Comparison of ENCODE assay signal across 28 mouse cellular contexts in genomic region chr1:33843823-33844222, GRCm38 (mm10). TPM values are rescaled to one million over a fixed set of nuclear protein-coding genes. Genes with fewer than 3 reads are reported as not detected.
DNase-seq lines count a peak whose midpoint lies in the region; ATAC-seq and TF ChIP-seq lines count a peak whose summit lies in the region.
"Had no signal": no experiment of that assay in that cellular context is flagged by ENCODE, and none has a peak within 500 bp of the region (broad histone marks: within the 10 kb centered on the region; RNA-seq: fewer than 3 reads in every experiment).

No protein-coding gene starts in this region.

- no peaks in the 10 kb centered on the region for H3K4me1 ChIP-seq in forebrain, embryonic 14.5 days (ENCODE audit: control insufficient read depth, insufficient read depth, low read length)
- no peaks in the 10 kb centered on the region for H3K4me1 ChIP-seq in forebrain, embryonic 11.5 days (replicated peaks; ENCODE audit: control insufficient read depth, insufficient read depth, low read length)
- no peaks in the 10 kb centered on the region for H3K4me1 ChIP-seq in hindbrain, postnatal 0 days (ENCODE audit: insufficient read depth, low read length)
- H3K4me1 ChIP-seq in hindbrain, embryonic 11.5 days (replicated peaks; ENCODE audit: control insufficient read depth, insufficient read depth, low read length) = no peaks in the 10 kb centered on the region
- no peaks in the 10 kb centered on the region for H3K4me1 ChIP-seq in forebrain, postnatal 0 days (ENCODE audit: insufficient read depth)
- H3K4me1 ChIP-seq: embryonic facial prominence, embryonic 12.5 days; embryonic facial prominence, embryonic 15.5 days; hindbrain, embryonic 13.5 days had no signal

- H3K27me3 ChIP-seq in forebrain, embryonic 14.5 days (replicated peaks; ENCODE audit: control insufficient read depth, insufficient read depth, low read length) = no peaks in the 10 kb centered on the region
- no peaks in the 10 kb centered on the region for H3K27me3 ChIP-seq in forebrain, embryonic 11.5 days (ENCODE audit: control insufficient read depth, insufficient read depth, low read length)
- no peaks in the 10 kb centered on the region for H3K27me3 ChIP-seq in hindbrain, postnatal 0 days (ENCODE audit: insufficient read depth, low read length)
- H3K27me3 ChIP-seq in hindbrain, embryonic 11.5 days (ENCODE audit: control insufficient read depth, insufficient read depth, low read length) = no peaks in the 10 kb centered on the region
- H3K27me3 ChIP-seq in forebrain, postnatal 0 days (ENCODE audit: insufficient read depth, low read length) = no peaks in the 10 kb centered on the region
- H3K27me3 ChIP-seq: CH12.LX; embryonic facial prominence, embryonic 12.5 days; embryonic facial prominence, embryonic 15.5 days; hindbrain, embryonic 13.5 days; Patski had no signal

- peak; percentile 84 for ATAC-seq in forebrain, embryonic 14.5 days
- no peak for ATAC-seq in forebrain, embryonic 11.5 days (replicated peaks; ENCODE audit: low FRiP score)
- no peak for ATAC-seq in hindbrain, postnatal 0 days
- ATAC-seq in hindbrain, embryonic 11.5 days (ENCODE audit: low FRiP score) = no peak
- ATAC-seq in forebrain, postnatal 0 days = no peak
- ATAC-seq: hindbrain, embryonic 16.5 days; inflammation-experienced regulatory T-cells, adult 6 months; intestine, embryonic 16.5 days; Patski had no signal

- H3K4me3 ChIP-seq in forebrain, embryonic 14.5 days (ENCODE audit: low read depth, low read length) = no peak overlapping the region
- no peak overlapping the region for H3K4me3 ChIP-seq in forebrain, embryonic 11.5 days (ENCODE audit: low read depth, low read length)
- no peak overlapping the region for H3K4me3 ChIP-seq in hindbrain, postnatal 0 days (ENCODE audit: low read length)
- no peak overlapping the region for H3K4me3 ChIP-seq in hindbrain, embryonic 11.5 days (ENCODE audit: low read depth, low read length)
- no peak overlapping the region for H3K4me3 ChIP-seq in forebrain, postnatal 0 days (ENCODE audit: low read depth, low read length)
- H3K4me3 ChIP-seq: embryonic facial prominence, embryonic 12.5 days; embryonic facial prominence, embryonic 15.5 days; gastrocnemius, adult 2 months; heart, adult 2 months; hindbrain, embryonic 13.5 days had no signal

- no peak for TF ChIP-seq CTCF in hindbrain, postnatal 0 days (IDR thresholded peaks at IDR 0.05; ENCODE audit: low read depth)
- no peak for TF ChIP-seq CTCF in forebrain, postnatal 0 days (IDR thresholded peaks at IDR 0.05; ENCODE audit: low read depth)

- peak; percentile 64 for DNase-seq in forebrain, embryonic 14.5 days (ENCODE audit: low spot score)
- no peak for DNase-seq in forebrain, embryonic 11.5 days (ENCODE audit: low spot score)
- peak; percentile 8 for DNase-seq in hindbrain, postnatal 0 days (ENCODE audit: low spot score)
- no peak for DNase-seq in hindbrain, embryonic 11.5 days (ENCODE audit: low spot score)
- peak; percentile 19 for DNase-seq in testis, postnatal 14 days (ENCODE audit: low spot score)
- no peak for DNase-seq in testis, postnatal 10 days (ENCODE audit: low spot score)
- peak; percentile 8 for DNase-seq in forebrain, postnatal 0 days
- DNase-seq in cerebellum, adult 9-10 months = no peak
- DNase-seq: adrenal gland, postnatal 10 days; adrenal gland, postnatal 36 days; B cell, adult 2 months; cerebellum, adult 11-12 months; cerebellum, adult 8-10 months; gastrocnemius, adult 2 months; gastrocnemius, postnatal 14 days; heart, adult 2 months; kidney, adult 18-20 months; kidney, adult 9 months had no signal

- H3K4me2 ChIP-seq in forebrain, embryonic 14.5 days (ENCODE audit: low read length) = no peak overlapping the region
- H3K4me2 ChIP-seq in forebrain, embryonic 11.5 days (ENCODE audit: low read depth, low read length, severe bottlenecking) = no peak overlapping the region
- no peak overlapping the region for H3K4me2 ChIP-seq in hindbrain, postnatal 0 days (ENCODE audit: low read depth, low read length)
- no peak overlapping the region for H3K4me2 ChIP-seq in hindbrain, embryonic 11.5 days (replicated peaks; ENCODE audit: low read depth, low read length)
- no peak overlapping the region for H3K4me2 ChIP-seq in forebrain, postnatal 0 days (ENCODE audit: low read depth)
- H3K4me2 ChIP-seq: embryonic facial prominence, embryonic 12.5 days; embryonic facial prominence, embryonic 15.5 days; heart, embryonic 11.5 days; hindbrain, embryonic 13.5 days had no signal

- H3K36me3 ChIP-seq in forebrain, embryonic 14.5 days (ENCODE audit: control insufficient read depth, insufficient read depth, low read length) = no peaks in the 10 kb centered on the region
- H3K36me3 ChIP-seq in forebrain, embryonic 11.5 days (ENCODE audit: control insufficient read depth, insufficient read depth, low read length) = no peaks in the 10 kb centered on the region
- H3K36me3 ChIP-seq in hindbrain, postnatal 0 days (ENCODE audit: insufficient read depth, low read length) = no peaks in the 10 kb centered on the region
- H3K36me3 ChIP-seq in hindbrain, embryonic 11.5 days (ENCODE audit: control insufficient read depth, insufficient read depth, low read length) = no peaks in the 10 kb centered on the region
- no peaks in the 10 kb centered on the region for H3K36me3 ChIP-seq in forebrain, postnatal 0 days (ENCODE audit: insufficient read depth)
- H3K36me3 ChIP-seq: embryonic facial prominence, embryonic 12.5 days; embryonic facial prominence, embryonic 15.5 days; G1E; hindbrain, embryonic 13.5 days had no signal

- H3K9ac ChIP-seq in forebrain, embryonic 14.5 days (ENCODE audit: low read length) = no peak overlapping the region
- no peak overlapping the region for H3K9ac ChIP-seq in forebrain, embryonic 11.5 days (ENCODE audit: low read length)
- H3K9ac ChIP-seq in hindbrain, postnatal 0 days (replicated peaks; ENCODE audit: low read length) = no peak overlapping the region
- no peak overlapping the region for H3K9ac ChIP-seq in hindbrain, embryonic 11.5 days (ENCODE audit: low read depth, low read length)
- H3K9ac ChIP-seq in forebrain, postnatal 0 days = no peak overlapping the region
- H3K9ac ChIP-seq: embryonic facial prominence, embryonic 12.5 days; embryonic facial prominence, embryonic 15.5 days; hindbrain, embryonic 13.5 days had no signal

- H3K9me3 ChIP-seq in forebrain, embryonic 14.5 days (replicated peaks; ENCODE audit: control insufficient read depth, low read length) = no peaks in the 10 kb centered on the region
- H3K9me3 ChIP-seq in forebrain, embryonic 11.5 days (ENCODE audit: control insufficient read depth, low read length) = no peaks in the 10 kb centered on the region
- no peaks in the 10 kb centered on the region for H3K9me3 ChIP-seq in hindbrain, postnatal 0 days (ENCODE audit: low read length)
- H3K9me3 ChIP-seq in hindbrain, embryonic 11.5 days (ENCODE audit: control insufficient read depth, low read length) = no peaks in the 10 kb centered on the region
- no peaks in the 10 kb centered on the region for H3K9me3 ChIP-seq in forebrain, postnatal 0 days (ENCODE audit: low read length)
- H3K9me3 ChIP-seq: embryonic facial prominence, embryonic 12.5 days; embryonic facial prominence, embryonic 15.5 days; G1E; hindbrain, embryonic 13.5 days had no signal

- no peak overlapping the region for H3K27ac ChIP-seq in forebrain, embryonic 14.5 days (ENCODE audit: low read depth, low read length)
- H3K27ac ChIP-seq in forebrain, embryonic 11.5 days (ENCODE audit: low read depth, low read length) = no peak overlapping the region
- no peak overlapping the region for H3K27ac ChIP-seq in hindbrain, postnatal 0 days
- H3K27ac ChIP-seq in hindbrain, embryonic 11.5 days (ENCODE audit: low read depth, low read length) = no peak overlapping the region
- H3K27ac ChIP-seq in forebrain, postnatal 0 days (ENCODE audit: low read depth, low read length) = no peak overlapping the region
- H3K27ac ChIP-seq: embryonic facial prominence, embryonic 12.5 days; embryonic facial prominence, embryonic 15.5 days; gastrocnemius, adult 2 months; heart, adult 2 months; hindbrain, embryonic 13.5 days had no signal

- WGBS in forebrain, embryonic 14.5 days = 46% methylated on average over 6 of the region's 6 CpGs
- WGBS in forebrain, embryonic 11.5 days = 75% methylated on average over 6 of the region's 6 CpGs
- 55% methylated on average over 6 of the region's 6 CpGs for WGBS in hindbrain, postnatal 0 days
- 67% methylated on average over 6 of the region's 6 CpGs for WGBS in hindbrain, embryonic 11.5 days
- WGBS in forebrain, postnatal 0 days = 46% methylated on average over 6 of the region's 6 CpGs

RNA-seq across cellular contexts. Expression of gene Zfp451, which starts 29.4 kb away (rescaled TPM):
- polyA plus RNA-seq in forebrain, embryonic 14.5 days (2014; fragmentation: Nextera tagmentation; extraction: Ambion mirVana) = 43.4 and 54.2 TPM in 2 replicates
- 41.9 and 48.5 TPM in 2 replicates for polyA plus RNA-seq in forebrain, embryonic 11.5 days (2014; fragmentation: Nextera tagmentation; extraction: Ambion mirVana)
- total RNA-seq in hindbrain, postnatal 0 days (2014; rRNA removed) = 41.4 and 58.2 TPM in 2 replicates
- 26.1 and 28.5 TPM in 2 replicates for polyA plus RNA-seq in hindbrain, postnatal 0 days (2015; fragmentation: Nextera tagmentation; extraction: Ambion mirVana)
- 46.3 and 49.5 TPM in 2 replicates for polyA plus RNA-seq in hindbrain, embryonic 11.5 days (2014; fragmentation: Nextera tagmentation; extraction: Ambion mirVana)
- 57.2 and 67.2 TPM in 2 replicates for total RNA-seq in forebrain, postnatal 0 days (2014; rRNA removed)
- polyA plus RNA-seq in forebrain, postnatal 0 days (2015; fragmentation: Nextera tagmentation; extraction: Ambion mirVana) = 20.7 and 29.1 TPM in 2 replicates

Comparison
In these comparisons a context has a peak if more than half of its experiments do, and no peak if none do; other contexts are left out.
1. DNase-seq: peak in forebrain, embryonic 14.5 days (single experiment), hindbrain, postnatal 0 days (single experiment), testis, postnatal 14 days (single experiment) and forebrain, postnatal 0 days (single experiment); none in forebrain, embryonic 11.5 days (single experiment), hindbrain, embryonic 11.5 days (single experiment), testis, postnatal 10 days (single experiment) and cerebellum, adult 9-10 months (single experiment).